Mouse (Mus musculus) embryonic fibroblast, embryonic 13.5 days (primary cell): ENCODE measurements around the gene Zswim1. TPM values are rescaled to one million over a fixed set of nuclear protein-coding genes. Genes with fewer than 3 reads are reported as not detected.
"Not testable (repeated sequence)": the region's sequence is repeated elsewhere in the genome, so short reads cannot be mapped to it uniquely, and the experiment has no call there.

Experiments
- H3K27ac ChIP-seq: 2 replicates; pipeline ENCODE4 v1.5.1; 2012; ENCODE audit warnings: low read length, control low read depth, inconsistent platforms; ENCODE audit not compliant: insufficient read depth
- H3K4me1 ChIP-seq: 2 replicates; pipeline ENCODE4 v1.6.1; 2011; ENCODE audit warnings: low read length; ENCODE audit not compliant: control insufficient read depth, insufficient read depth
- H3K4me3 ChIP-seq: 2 replicates; pipeline ENCODE4 v1.5.1; 2011; ENCODE audit warnings: mild to moderate bottlenecking, control low read depth, low read length; ENCODE audit not compliant: insufficient read depth
- CTCF ChIP-seq: IDR thresholded peaks from 2 replicates; pipeline ENCODE4 v1.5.1; 2011; ENCODE audit warnings: mild to moderate bottlenecking, control low read depth, low read length, moderate library complexity, borderline replicate concordance; ENCODE audit not compliant: insufficient read depth
- POLR2A ChIP-seq: IDR thresholded peaks from 2 replicates; pipeline ENCODE4 v1.6.1; 2011; ENCODE audit warnings: low read depth, mild to moderate bottlenecking, control low read depth, low read length, moderate library complexity
- polyA plus RNA-seq: library from polyadenylated mRNA; stranded (reverse); fragments of >200 nt; gene quantifications from 2 replicates; pipeline ENCODE4 v1.2.4, GENCODE M21; 2011; ENCODE audit warnings: low read depth; ENCODE audit not compliant: missing spikeins, insufficient read length

Gene Zswim1
- polyA plus RNA-seq, 1 experiment: 10.1 TPM

GRCm38 (mm10) chr2:164871602-164872303, 49.3 kb downstream of the Zswim1 start:
- Histone ChIP-seq H3K4me3 (no peak overlapping the region), H3K4me1 (no peaks in the 10 kb centered on the region; the same call in 1 of the 2 replicates), H3K27ac (no peak overlapping the region)
- TF ChIP-seq POLR2A: no peak
- no peak for TF ChIP-seq CTCF

GRCm38 (mm10) chr2:164873621-164874020, 51.1 kb downstream of the Zswim1 start:
- Histone ChIP-seq H3K4me3 (no peak overlapping the region), H3K4me1 (no peaks in the 10 kb centered on the region; the same call in 1 of the 2 replicates), H3K27ac (no peak overlapping the region)
- no peak for TF ChIP-seq POLR2A
- TF ChIP-seq CTCF: no peak

DNA sequence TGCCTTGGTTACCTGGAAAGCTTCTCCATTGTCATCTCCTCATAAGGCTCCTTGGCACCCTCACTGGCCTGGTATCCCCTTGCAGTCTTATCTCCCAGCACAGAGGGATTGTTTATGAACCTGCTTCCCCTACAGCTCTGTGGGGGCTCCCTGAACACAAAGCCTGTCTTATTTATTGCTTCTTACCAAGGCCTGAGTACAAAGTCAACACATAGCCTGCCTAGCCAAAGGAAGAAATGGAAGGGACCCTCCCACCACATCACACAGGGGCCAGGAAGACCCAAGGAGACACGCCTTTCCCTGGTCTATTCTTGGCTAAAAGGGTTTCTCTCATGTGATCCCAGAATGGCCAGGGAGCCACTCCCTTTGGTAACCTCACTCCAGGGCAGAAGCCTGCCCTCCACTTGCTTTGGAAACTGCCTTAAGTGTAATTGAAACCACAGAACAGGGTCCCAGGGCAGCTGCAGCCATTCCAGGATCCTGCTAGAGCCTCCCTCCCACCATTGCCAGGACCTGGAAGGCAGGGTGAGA, 51.8 kb downstream of the Zswim1 start:
- Histone ChIP-seq H3K4me3 (no peak overlapping the region), H3K27ac (peak overlapping the region; percentile 23; the same call in 1 of the 2 replicates), H3K4me1 (no peaks in the 10 kb centered on the region; the same call in 1 of the 2 replicates)
- no peak for TF ChIP-seq CTCF
- TF ChIP-seq POLR2A: 0 out of 2 replicates have a peak, but pooled peaks have one; percentile 50

GRCm38 (mm10) chr2:164875648-164876047, 53.2 kb downstream of the Zswim1 start:
- not testable (repeated sequence) for H3K4me3 ChIP-seq, H3K27ac ChIP-seq, H3K4me1 ChIP-seq

Other genes with a start within 250 kb of the Zswim1 start
- not detected in 2 replicates for gene Spint3, start 249.2 kb upstream of the Zswim1 start, polyA plus RNA-seq
- gene Wfdc6a, start 237.2 kb upstream of the Zswim1 start, polyA plus RNA-seq: not detected in 2 replicates
- not detected in 2 replicates for gene Eppin, start 229.1 kb upstream of the Zswim1 start, polyA plus RNA-seq
- gene Wfdc6b, start 209.2 kb upstream of the Zswim1 start, polyA plus RNA-seq: not detected in 2 replicates
- not detected in 2 replicates for gene Wfdc8, start 209.1 kb upstream of the Zswim1 start, polyA plus RNA-seq
- not detected in 2 replicates for gene Wfdc16, start 183.9 kb upstream of the Zswim1 start, polyA plus RNA-seq
- not detected in 2 replicates for gene Wfdc10, start 166.6 kb upstream of the Zswim1 start, polyA plus RNA-seq
- not detected in 2 replicates for gene Wfdc9, start 166.1 kb upstream of the Zswim1 start, polyA plus RNA-seq
- not detected in 2 replicates for gene Wfdc11, start 148.6 kb upstream of the Zswim1 start, polyA plus RNA-seq
- gene Wfdc13, start 137.6 kb upstream of the Zswim1 start, polyA plus RNA-seq: not detected in 2 replicates
- not detected in 2 replicates for gene Spint4, start 124.2 kb upstream of the Zswim1 start, polyA plus RNA-seq
- gene Spint5, start 107.4 kb upstream of the Zswim1 start, polyA plus RNA-seq: not detected in 2 replicates
- gene Wfdc3, start 76.8 kb upstream of the Zswim1 start, polyA plus RNA-seq: not detected in 2 replicates
- gene Dnttip1, start 76.7 kb upstream of the Zswim1 start, polyA plus RNA-seq: 28.7 and 30.8 TPM in 2 replicates
- 101 and 146 TPM in 2 replicates for gene Ube2c, start 52.8 kb upstream of the Zswim1 start, polyA plus RNA-seq
- gene Tnnc2, start 42.7 kb upstream of the Zswim1 start, polyA plus RNA-seq: not detected in 2 replicates
- gene Snx21, start 36.9 kb upstream of the Zswim1 start, polyA plus RNA-seq: 14.4 and 18.2 TPM in 2 replicates
- 12.1 and 13.5 TPM in 2 replicates for gene Acot8, start 17.8 kb upstream of the Zswim1 start, polyA plus RNA-seq
- 3.7 and 4.1 TPM in 2 replicates for gene Zswim3, start 17.6 kb upstream of the Zswim1 start, polyA plus RNA-seq
- gene Spata25, start 5.9 kb downstream of the Zswim1 start, polyA plus RNA-seq: not detected in 2 replicates
- gene Ctsa, start 10.2 kb downstream of the Zswim1 start, polyA plus RNA-seq: 250 and 288 TPM in 2 replicates
- gene Neurl2, start 10.8 kb downstream of the Zswim1 start, polyA plus RNA-seq: 5.0 and 7.4 TPM in 2 replicates
- gene Pltp, start 35.0 kb downstream of the Zswim1 start, polyA plus RNA-seq: 26.5 and 39.5 TPM in 2 replicates
- gene Pcif1, start 56.6 kb downstream of the Zswim1 start, polyA plus RNA-seq: 18.2 and 18.3 TPM in 2 replicates
- 11.0 and 11.9 TPM in 2 replicates for gene Zfp335, start 89.1 kb downstream of the Zswim1 start, polyA plus RNA-seq
- gene Mmp9, start 118.1 kb downstream of the Zswim1 start, polyA plus RNA-seq: 8.0 and 8.1 TPM in 2 replicates
- 0.55 and 1.4 TPM in 2 replicates for gene Slc12a5, start 138.1 kb downstream of the Zswim1 start, polyA plus RNA-seq
- 28.4 and 33.5 TPM in 2 replicates for gene Ncoa5, start 212.2 kb downstream of the Zswim1 start, polyA plus RNA-seq
- 1.2 and 2.0 TPM in 2 replicates for gene Cd40, start 232.9 kb downstream of the Zswim1 start, polyA plus RNA-seq